Mouse (Mus musculus): ENCODE data around the gene Tiparp.
A peak's percentile ranks its signal among the peaks of the same experiment; 100 is the strongest.

Gene Tiparp

DNA sequence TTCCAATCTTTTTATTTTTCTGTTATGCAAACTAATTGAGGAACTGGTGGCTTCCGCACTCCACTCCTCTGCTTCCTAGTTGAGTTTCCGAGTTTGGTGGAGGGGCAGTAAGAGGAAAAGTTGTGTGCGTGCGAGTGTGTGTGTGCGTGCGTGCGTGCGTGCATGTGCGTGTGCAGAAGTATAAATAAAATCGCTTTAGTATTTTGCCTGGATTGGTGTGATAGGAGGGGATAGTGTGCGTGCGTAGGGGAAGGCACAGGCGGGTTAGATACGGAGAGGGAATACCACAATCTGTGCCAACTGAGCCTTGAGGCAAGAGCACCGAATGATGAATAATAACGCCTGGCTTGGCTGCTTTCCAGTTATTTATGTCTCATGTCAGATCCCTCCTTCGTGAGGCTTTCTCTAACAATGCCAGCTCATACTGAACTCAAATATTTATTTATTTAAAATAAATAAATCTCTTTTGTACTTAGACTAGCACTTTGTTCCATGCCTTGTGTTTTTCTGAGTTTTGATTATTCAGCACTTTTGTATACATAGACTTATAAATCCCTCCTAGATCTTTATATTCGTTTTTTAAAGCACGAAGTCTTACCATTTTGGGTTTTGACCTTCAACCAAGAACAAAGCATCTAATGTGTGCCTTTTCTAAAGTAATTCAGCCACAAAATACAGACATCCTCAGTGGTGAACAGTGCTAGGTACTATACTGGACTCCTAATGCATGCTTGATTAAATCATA is 1.4 kb downstream of the Tiparp start:
- peak; percentile 35 for DNase-seq (ENCODE audit: low spot score)

DNA sequence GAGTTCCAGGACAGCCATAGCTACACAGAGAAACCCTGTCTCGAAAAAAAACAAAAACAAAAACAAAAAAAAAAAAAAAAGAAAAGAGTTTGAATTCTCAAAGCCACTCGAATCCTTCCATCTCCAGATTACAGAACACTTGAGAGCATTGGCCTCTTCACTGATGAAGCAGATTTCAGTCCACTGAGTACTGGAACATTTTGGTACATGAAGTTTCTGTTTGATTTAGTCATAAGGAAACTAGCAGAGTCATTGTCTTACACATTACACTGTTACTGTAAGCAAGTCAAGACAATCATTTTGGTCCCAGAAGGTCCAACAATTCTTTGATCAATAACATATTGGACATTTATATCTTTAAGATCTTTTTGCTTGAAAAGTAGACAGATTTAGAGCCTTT is 4.8 kb downstream of the Tiparp start:
- DNase-seq (ENCODE audit: low spot score), result no peak

DNA sequence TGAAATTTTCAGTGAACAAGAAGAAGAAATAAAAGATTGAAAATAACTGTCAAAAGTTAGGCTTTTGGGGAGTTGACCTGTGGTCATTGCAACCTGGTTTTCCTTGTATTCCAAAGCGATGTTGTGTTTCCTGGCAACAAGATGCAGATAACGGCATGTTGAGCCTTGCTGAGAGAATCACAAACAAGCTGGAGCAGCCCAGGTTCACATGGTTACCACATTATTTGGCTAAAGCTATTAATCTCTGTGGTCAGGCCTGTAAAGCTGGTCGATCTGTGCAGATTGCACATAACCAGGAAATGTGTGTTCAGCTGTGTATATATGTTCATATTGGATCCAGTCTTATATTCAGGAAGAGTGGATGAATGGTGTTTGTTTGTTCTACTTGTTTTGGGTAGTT is 5.4 kb downstream of the Tiparp start:
- DNase-seq (ENCODE audit: low spot score), result no peak

DNA sequence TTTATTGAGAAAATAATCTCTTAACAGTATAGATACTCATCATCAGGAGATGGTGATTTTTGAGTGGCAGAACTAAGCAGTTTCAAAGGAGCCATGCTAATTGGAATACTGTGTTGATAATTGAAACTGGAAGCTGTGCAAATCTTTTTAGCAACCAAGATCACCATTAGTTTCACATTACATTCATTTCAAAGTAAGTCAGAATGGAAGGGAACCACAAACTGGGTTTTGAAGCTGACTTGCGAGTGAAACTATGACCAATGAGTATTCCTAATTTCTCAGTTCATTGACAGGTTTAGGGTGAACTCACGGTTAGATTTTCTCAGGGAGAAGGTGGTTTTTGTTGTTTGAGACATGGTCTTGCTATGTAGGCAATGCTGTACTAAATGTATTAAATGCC is 6.3 kb downstream of the Tiparp start:
- DNase-seq (ENCODE audit: low spot score), result no peak

DNA sequence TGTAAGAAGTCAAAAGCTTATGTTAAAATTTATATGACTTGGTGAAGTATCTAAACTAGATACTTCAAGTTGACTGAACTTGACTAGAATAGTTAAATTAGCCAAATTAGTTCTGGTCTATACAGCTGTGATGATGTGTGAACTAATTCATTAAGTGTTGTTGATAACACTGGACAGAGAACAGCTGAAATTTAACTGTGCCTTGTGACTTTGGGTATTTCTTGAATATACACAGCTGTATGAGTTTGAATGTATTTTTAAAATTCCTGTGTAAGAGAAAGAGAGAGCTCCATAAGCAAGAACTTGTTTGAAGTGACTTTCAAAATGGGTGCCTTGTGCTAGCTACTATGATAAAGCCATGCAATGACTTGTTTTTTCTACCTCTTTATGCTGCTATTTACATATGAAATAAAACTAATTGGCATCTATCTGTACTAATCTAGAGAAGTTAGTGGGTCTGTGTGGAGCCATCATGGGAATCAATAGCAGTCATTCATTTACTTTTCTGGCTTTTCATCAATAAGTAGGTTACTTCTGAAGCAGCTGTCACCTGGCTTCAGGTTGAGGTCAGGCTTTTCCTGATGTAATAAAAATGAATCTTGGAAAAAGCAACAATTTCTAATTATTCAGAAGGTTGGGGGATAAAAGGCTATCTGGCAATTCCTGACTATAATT is 7.0 kb downstream of the Tiparp start:
- no peak for DNase-seq (ENCODE audit: low spot score)

DNA sequence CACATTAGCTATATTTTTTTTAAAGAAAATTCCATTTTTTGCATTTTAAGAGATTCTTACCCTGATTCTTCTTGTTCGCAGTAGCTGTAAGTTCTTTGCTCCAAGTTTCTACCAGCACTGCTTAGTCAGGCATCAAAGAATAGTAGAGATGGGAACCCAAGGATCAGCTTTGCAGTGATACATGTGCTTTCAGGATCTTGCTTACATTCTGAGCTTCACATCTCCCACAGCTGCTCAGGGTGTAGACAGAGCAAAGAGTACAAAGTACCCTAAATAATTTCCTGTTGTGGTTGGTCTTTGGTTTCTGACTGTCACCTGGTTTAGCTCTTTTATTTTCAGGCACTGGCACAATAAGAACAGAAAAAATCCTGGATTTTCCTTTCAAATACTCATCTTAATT is 9.1 kb downstream of the Tiparp start:
- DNase-seq (ENCODE audit: low spot score), result no peak

DNA sequence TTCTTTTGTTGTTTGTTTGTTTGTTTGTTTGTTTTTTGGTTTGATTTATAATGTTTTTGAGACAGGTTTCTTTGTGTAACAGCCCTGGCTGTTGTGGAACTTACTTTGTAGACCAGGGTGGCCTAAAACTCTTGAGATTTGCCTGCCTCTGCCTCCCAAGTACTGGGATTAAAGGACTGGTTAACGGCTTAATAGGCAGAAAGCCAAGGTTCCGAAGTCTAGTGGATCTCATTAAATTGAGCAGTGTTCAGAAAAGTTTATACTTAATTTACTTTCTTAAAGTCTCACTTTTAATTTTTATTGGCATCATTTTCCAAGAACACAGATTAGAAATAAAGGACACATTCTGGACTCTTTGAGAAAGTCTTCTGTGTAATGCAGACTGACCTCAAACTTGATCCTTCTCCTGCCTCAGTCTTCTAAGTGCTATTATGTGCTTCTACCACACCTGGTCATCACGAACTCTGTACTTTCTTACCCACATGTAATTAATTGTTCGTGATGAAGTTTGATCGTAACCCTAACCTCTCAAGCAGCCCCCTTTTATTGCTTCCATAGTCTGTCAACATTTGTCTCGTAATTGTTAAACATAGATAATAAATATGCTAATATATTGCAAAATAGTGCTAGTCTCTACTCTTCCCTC is 12.8 kb downstream of the Tiparp start:
- DNase-seq (ENCODE audit: low spot score), result no peak

DNA sequence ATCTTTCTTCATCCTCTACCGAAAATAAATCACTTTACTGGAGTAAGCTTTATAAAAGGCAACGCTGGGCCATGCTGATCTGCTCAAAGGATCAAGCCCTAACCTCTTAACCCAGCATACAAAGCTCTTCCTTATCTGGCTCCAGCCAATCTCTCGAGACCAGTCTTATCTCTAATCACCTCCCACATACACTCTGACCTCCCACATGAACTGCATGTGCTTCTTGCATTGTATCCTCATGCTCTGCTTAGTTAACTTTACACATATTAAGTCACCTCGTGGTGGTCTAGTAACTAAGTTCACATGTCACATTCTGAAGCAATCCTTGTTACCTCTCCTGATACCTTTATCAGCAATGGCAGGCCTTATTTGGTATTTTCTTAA is 13.3 kb downstream of the Tiparp start:
- DNase-seq (ENCODE audit: low spot score), result no peak

DNA sequence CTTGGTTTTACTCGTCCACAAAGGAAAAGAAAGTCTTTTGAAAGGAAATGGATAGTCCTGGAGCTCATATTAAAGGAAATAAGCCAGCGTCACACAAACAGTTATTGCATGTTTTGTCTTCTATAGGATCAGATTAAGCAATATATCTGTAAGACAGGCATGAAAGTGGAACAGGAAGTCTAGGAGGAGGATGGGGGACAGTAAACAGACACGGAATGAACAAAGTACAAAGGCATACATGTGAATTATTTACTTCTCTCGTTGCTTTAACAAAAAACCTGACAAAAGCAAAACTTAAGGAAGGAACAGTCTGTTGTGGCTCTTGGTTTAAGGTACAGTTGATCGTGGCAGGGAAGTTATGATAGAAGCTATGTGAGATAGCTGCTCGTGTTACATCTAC is 21.6 kb downstream of the Tiparp start:
- no peak for DNase-seq (ENCODE audit: low spot score)

DNA sequence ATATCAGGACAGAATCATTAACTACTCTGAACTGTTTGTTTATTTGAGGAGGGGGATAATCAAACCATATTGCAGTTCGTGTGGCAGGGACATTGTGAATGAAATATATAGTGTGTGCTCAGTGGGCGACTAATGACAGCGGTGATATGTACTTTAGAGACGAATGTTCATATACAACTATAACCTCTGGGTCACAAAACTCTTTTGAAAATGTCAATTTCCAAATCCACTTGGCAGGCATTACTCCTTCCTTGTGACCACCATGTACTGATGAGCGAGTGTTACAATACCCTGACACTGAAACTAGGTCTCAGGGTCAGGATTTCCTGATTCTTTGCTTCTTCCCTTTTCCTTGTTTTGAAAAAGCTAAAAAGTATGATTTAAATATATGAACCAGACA is 22.9 kb downstream of the Tiparp start:
- DNase-seq (ENCODE audit: low spot score), result no peak

DNA sequence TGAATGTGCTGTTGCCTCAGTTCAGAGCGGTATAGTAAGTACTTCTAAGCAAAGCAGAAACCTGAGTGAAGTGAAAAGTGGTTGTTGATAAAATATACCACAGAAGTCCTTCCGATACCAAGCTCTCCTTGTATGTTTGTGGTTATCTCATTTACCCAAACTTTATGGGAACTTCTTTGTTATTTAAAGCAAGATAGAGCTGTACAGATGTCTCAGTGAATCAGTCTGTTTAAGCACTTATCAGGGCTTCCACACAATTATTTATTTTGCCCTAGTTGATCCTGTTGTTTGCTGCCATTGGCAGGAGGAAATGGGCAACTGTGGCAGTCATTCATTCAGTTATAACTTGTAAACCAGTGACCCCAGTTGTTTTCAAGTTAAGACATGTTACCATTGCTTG is 26.4 kb downstream of the Tiparp start:
- DNase-seq (ENCODE audit: low spot score), result no peak

DNA sequence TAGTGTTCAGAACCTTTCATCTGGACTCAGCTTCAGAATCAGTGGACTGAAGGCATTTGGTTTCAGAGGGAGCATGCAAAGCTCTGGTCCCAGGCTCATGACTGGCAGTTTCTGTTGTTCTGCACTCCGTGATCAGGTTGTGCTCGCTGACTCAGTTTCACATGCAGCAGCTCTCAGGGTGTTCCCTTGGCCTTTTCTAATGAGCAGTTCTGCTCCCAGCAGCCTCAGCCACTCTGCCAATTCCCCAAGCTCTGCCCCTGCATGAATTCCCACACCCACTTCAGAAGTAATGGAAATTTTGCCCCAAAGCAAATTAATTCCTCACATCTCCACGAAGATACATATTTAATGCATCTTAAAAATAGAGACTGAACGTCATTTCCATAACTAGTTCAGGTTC is 30.5 kb downstream of the Tiparp start:
- no peak for DNase-seq (ENCODE audit: low spot score)

DNA sequence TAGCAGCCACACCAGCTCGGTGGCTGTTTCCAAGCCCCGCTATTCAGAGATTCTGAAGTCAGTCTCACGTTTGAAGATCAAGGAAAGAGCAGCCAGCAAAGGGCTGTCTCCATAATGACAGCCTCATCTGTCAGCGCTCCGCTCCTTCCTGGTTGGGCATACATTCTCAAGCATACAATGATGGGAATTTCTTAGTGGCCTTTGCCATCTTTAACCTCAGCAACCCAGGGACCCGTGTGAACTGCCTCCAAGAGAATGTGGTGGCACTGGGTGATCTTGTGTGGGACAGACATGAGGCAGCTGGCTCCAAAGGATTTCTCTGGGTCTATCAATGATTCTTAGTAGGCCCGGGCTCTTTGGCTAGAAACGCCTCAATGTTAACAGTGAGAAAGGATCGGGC is 34.0 kb downstream of the Tiparp start:
- DNase-seq (ENCODE audit: low spot score), result no peak

DNA sequence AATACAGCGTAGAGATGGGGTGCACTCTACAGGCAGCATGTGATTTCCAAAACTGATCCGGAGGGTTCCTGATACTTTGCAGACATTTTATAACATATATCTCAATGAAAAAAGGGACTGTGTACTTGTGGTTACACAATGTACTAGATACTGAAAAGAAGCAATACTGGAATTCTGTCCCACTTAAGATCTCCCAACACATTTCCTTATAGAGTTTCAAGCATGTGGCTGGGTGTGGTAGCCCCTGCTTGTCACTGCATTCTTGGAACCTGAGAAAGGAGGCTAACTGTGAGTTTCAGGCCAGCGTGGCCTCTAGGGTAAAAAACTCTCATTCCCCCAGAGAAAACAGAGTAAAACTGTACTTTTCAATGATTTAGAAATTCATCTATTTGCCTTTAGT is 34.5 kb downstream of the Tiparp start:
- DNase-seq (ENCODE audit: low spot score), result no peak

DNA sequence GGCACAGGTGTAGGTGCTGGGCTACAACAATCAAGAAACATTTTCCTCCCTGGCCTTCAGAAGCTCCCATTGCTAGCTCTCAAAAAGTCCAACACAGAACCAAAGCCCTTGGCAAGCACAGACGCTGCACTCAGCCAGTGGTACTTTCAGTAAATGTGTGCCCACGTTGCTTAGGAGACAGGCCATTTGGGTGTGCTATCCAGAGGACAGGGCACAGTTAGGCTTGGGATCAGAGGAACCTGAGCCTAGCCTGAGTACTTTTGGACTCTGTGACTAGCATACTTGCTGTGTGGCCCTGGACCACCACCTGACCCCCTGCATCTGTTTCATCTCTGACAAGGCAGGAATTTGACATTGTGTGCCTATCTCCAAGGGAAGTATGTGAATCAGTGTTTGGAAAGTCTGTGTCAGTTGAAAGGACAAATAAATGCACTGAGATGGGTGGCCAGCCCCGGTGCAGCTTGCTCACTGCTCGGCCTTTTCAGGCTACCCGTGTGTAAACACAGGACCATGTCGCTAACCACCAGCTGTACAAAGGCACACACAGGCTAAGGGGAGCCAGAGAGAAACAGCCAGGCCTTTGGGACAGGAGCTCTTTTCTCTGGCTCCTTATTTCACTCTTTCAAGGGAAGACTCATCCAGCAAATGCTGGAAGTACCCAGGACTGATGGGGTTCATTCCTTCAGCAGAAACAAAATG is 35.9 kb downstream of the Tiparp start:
- DNase-seq (ENCODE audit: low spot score), result no peak

DNA sequence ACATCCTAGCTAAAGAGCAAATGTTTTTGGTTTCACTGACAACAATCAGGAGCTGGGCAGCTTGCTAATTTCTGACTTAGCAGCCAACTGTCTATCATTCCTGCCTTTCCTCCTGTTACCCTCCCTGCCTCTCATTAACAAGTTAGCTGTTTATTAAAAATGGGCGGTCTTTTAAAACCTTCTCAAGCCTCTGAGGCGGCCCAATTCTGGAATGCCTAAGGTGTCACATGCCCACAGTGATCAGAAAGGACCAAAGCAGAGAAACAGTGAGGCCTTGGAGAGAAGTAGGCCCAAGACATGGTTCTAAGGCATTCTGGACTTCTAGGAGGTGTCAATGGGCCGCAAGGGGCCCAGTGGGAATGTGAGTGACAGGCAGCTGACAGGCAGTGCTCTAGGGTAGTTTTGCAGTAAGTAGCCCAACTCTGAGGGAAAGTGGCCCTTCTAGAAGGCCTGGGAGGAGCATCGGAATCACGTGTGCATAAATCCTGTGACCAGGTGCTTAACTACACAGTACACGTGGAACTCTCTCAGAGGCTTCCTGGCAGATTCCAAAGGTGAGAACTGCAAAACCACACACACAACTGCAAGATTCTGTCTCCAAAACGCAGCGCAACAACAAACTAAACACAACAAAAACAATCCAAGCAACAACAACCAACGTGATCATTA is 37.6 kb downstream of the Tiparp start:
- no peak for DNase-seq (ENCODE audit: low spot score)

DNA sequence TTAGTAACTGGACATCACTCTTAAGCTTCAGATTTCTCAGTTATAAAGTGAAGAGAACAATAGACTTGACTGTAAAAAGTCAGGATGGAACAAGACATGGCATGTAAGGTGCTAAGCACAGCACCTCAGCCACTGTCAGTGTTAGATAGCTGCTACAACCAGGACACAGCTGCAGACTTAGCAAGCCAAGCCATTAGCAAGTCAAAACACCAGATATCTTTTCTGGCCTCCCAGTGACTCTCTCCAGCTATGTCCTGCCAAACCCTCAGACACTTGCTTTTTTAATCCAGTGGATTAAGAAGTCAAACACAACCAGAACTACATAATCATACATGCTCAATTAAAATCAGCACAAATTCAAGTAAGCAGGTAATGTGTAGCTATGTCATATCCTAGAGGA is 41.7 kb downstream of the Tiparp start:
- no peak for DNase-seq (ENCODE audit: low spot score)

DNA sequence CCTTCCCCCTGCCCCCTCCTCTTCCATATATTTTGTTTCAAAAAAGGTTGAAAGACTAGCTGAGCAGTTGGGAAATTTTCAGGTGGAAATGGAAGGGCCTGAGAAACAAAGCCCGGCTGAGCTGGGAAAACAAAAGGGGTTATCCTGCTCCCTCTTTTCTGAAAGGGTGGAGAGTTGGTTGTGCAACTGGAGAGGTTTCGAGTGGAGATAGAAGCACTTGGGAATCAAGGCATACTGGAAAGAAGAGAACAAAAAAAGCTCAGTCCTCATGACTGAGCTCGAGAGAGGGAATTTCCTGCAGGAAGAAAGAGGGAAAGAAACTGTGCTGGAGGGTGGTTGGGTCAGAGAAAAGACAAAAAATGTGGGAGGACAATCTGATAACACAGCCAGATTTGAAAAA is 45.3 kb downstream of the Tiparp start:
- DNase-seq (ENCODE audit: low spot score), result no peak

DNA sequence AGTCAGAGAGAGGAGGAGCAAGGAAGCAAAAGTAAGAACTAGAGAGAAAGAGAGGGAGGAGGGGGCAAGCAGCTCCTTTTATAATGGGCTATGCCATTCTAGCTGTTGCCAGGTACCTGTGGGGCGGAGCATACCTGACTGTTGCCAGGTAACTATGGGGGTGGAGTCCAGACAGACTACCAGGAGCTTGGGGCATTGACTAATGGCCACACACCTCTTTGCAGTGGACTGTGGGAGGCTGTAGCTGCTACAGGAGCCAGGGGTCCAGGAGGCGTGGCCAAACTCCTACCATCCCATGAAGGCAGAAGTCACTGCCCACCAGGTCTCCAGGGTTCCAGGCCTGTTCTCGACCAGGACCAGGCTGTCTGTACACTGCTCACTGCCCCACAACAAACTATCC is 49.4 kb downstream of the Tiparp start:
- DNase-seq (ENCODE audit: low spot score), result no peak

DNA sequence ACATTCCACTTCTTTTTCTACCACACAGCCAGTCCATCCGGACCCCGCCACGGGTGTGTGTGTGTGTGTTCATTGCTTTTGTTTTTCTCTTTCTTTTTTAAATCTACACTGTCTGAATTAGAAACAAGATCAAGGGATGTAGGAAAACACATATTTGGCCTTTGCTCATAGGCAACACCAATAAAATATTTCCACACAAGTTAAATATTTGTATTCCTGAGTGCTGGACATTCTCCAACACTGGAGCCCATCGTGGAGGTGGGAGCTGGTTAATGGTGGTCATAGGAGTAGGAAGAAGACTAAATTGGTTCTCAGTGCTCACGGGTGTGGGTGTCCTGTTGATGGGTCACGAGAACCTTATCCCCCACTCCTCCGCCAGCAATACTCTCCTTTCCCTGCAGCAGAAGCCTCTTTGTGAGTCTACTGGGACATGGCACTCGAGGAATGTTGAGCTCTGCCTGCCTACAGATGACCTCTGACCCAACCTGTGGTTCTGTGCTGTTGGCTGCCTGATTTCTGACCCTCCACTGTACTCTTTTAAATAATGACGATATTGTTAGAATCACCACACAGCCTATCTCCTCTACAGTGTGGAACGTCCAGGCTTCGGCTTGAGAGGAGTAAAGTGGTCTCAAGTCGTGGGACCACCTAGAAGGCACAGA is 51.2 kb downstream of the Tiparp start:
- no peak for DNase-seq (ENCODE audit: low spot score)

DNA sequence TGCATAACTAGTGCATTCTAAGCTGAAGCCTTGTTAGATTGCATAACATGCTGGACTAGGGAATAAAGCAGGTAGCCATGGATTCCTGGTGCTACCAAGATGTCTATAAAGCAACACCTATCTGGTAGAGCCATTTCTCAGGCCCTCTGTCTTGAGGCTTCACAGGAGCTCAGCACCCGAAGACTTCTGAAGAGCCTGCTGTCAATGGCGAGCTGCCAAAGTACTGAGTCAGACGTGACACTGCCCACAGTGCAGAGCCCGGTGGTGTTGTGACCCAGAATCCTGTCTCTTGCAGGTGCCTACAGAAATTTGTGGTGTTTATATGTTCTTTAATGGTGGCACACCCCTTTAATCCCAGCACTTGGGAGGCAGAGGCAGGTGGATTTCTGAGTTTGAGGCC is 53.4 kb downstream of the Tiparp start:
- DNase-seq (ENCODE audit: low spot score), result no peak

DNA sequence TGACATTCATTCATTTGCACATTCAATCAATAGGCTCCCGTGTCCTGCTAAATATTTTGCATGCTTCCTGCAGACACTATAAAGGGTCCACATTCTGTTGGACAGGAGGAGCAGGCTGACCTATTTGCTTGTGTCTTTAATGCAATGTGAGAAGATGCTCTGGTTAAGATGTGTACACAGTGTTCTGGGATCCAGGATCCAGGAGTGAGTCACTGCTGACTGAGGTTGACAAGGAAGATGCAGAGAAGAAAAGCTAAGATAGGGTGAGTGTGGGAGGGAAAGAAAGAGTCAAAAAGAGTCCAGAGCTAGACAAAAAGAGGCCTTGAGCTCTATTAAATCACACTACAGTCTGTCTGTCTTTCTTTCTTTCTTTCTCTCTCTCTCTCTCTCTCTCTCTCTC is 56.1 kb downstream of the Tiparp start:
- DNase-seq (ENCODE audit: low spot score), result no peak

All from testis, postnatal 14 days (tissue).